In the genomic region with DNA sequence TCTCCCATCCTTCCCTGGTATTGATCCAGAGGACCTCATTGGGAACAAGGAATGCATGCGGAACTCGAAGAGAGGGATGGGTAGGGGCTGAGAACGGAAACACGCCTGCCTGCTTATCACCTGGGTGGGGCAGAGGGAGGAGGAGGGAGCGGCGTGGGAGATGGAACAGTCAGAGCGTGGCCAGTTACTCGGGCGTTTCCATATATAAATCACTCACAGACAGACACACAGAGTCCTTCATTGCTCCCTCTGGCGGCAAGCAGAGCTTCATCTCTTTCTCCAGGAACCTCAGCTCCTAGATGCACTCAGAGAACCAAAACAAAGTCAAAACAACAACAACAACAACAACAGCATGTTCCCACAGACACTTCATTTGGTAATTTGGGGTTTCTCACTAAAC, we compare ENCODE assay signal across 9 mouse cellular contexts. TPM values are rescaled to one million over a fixed set of nuclear protein-coding genes. Genes with fewer than 3 reads are reported as not detected.
DNase-seq lines count a peak whose midpoint lies in the region; ATAC-seq and TF ChIP-seq lines count a peak whose summit lies in the region.
"Had no signal": no experiment of that assay in that cellular context is flagged by ENCODE, and none has a peak within 500 bp of the region (broad histone marks: within the 10 kb centered on the region; RNA-seq: fewer than 3 reads in every experiment).

No protein-coding gene starts in this region.

- H3K4me3 ChIP-seq in ES-Bruce4 (ENCODE audit: low read depth, low read length), result peak overlapping the region; percentile 27; the same call in 1 of the 2 replicates
- no peak overlapping the region for H3K4me3 ChIP-seq in heart, embryonic 12.5 days
- no peak overlapping the region for H3K4me3 ChIP-seq in liver, embryonic 13.5 days (replicated peaks)
- no peak overlapping the region for H3K4me3 ChIP-seq in stomach, postnatal 0 days (ENCODE audit: low read depth, low read length)
- H3K4me3 ChIP-seq in forebrain, embryonic 12.5 days (replicated peaks), result no peak overlapping the region
- H3K4me3 ChIP-seq: midbrain, embryonic 12.5 days had no signal

- no peaks in the 10 kb centered on the region for H3K27me3 ChIP-seq in ES-Bruce4 (ENCODE audit: control insufficient read depth, insufficient read depth, low read length, poor library complexity, severe bottlenecking)
- H3K27me3 ChIP-seq in heart, embryonic 12.5 days (replicated peaks), result no peaks in the 10 kb centered on the region
- H3K27me3 ChIP-seq in liver, embryonic 13.5 days, result peaks cover 14% of the 10 kb centered on the region
- H3K27me3 ChIP-seq in stomach, postnatal 0 days (ENCODE audit: control insufficient read depth, insufficient read depth, low read length), result no peaks in the 10 kb centered on the region
- H3K27me3 ChIP-seq in forebrain, embryonic 12.5 days, result peaks cover 26% of the 10 kb centered on the region

- peaks cover 2% of the 10 kb centered on the region for H3K4me1 ChIP-seq in ES-Bruce4 (ENCODE audit: control insufficient read depth, insufficient read depth, low read length)
- peaks cover 43% of the 10 kb centered on the region for H3K4me1 ChIP-seq in heart, embryonic 12.5 days (replicated peaks)
- peaks cover 24% of the 10 kb centered on the region for H3K4me1 ChIP-seq in liver, embryonic 13.5 days (replicated peaks)
- H3K4me1 ChIP-seq in stomach, postnatal 0 days (replicated peaks; ENCODE audit: control insufficient read depth, insufficient read depth), result peaks cover 5% of the 10 kb centered on the region; the same call in 1 of the 2 replicates
- peaks cover 5% of the 10 kb centered on the region for H3K4me1 ChIP-seq in forebrain, embryonic 12.5 days

- no peak for ATAC-seq in heart, embryonic 12.5 days (ENCODE audit: insufficient number of reproducible peaks, low FRiP score)
- ATAC-seq in liver, embryonic 13.5 days (ENCODE audit: low read depth), result 0 out of 2 replicates have a peak, but pooled peaks have one; percentile 39
- peak; percentile 42 for ATAC-seq in stomach, postnatal 0 days (ENCODE audit: low FRiP score, low TSS enrichment)
- no peak for ATAC-seq in forebrain, embryonic 12.5 days (ENCODE audit: low FRiP score)

- TF ChIP-seq CTCF in ES-Bruce4 (IDR thresholded peaks at IDR 0.05; ENCODE audit: low read depth, low read length), result peak; percentile 24
- peak; percentile 71 for TF ChIP-seq CTCF in stomach, postnatal 0 days (IDR thresholded peaks at IDR 0.05; ENCODE audit: low read depth)

- 7% methylated on average over 10 of the region's 10 CpGs for WGBS in heart, embryonic 12.5 days
- WGBS in liver, embryonic 13.5 days (ENCODE audit: insufficient replicate concordance), result 6% methylated on average over 10 of the region's 10 CpGs
- WGBS in stomach, postnatal 0 days, result 5% methylated on average over 10 of the region's 10 CpGs
- 58% methylated on average over 10 of the region's 10 CpGs for WGBS in forebrain, embryonic 12.5 days

- TF ChIP-seq POLR2A in ES-Bruce4 (IDR thresholded peaks at IDR 0.05; ENCODE audit: insufficient read depth, low read length), result no peak

- DNase-seq in kidney, adult 18-20 months, result peak; percentile 25
- no peak for DNase-seq in kidney, adult 8-10 months
- peak; percentile 54 for DNase-seq in liver, embryonic 13.5 days
- peak; percentile 71 for DNase-seq in stomach, postnatal 0 days (ENCODE audit: low spot score)
- DNase-seq in layer of hippocampus, adult 8-10 months (ENCODE audit: low spot score in 2 of 2), result no peak

- TF ChIP-seq EP300 in ES-Bruce4 (IDR thresholded peaks at IDR 0.05; ENCODE audit: insufficient read depth, low read depth, low read length), result no peak
- TF ChIP-seq EP300 in stomach, postnatal 0 days (optimal IDR thresholded peaks at IDR 0.05), result no peak

- 0 out of 2 replicates have a peak overlapping the region, but pooled peaks have one; percentile 19 for H3K9ac ChIP-seq in ES-Bruce4 (ENCODE audit: low read depth, poor library complexity, severe bottlenecking)
- peak overlapping the region; percentile 32; the same call in 1 of the 2 replicates for H3K9ac ChIP-seq in heart, embryonic 12.5 days
- H3K9ac ChIP-seq in liver, embryonic 13.5 days, result no peak overlapping the region
- H3K9ac ChIP-seq in stomach, postnatal 0 days (ENCODE audit: low read length), result no peak overlapping the region
- H3K9ac ChIP-seq in forebrain, embryonic 12.5 days, result no peak overlapping the region
- H3K9ac ChIP-seq: midbrain, embryonic 12.5 days had no signal

- H3K4me2 ChIP-seq in heart, embryonic 12.5 days, result peak overlapping the region; percentile 51
- H3K4me2 ChIP-seq in liver, embryonic 13.5 days, result peak overlapping the region; percentile 11; the same call in 1 of the 2 replicates
- H3K4me2 ChIP-seq in stomach, postnatal 0 days (replicated peaks; ENCODE audit: low read depth), result no peak overlapping the region
- no peak overlapping the region for H3K4me2 ChIP-seq in forebrain, embryonic 12.5 days
- H3K4me2 ChIP-seq: midbrain, embryonic 12.5 days had no signal

- no peaks in the 10 kb centered on the region for H3K9me3 ChIP-seq in ES-Bruce4 (replicated peaks; ENCODE audit: control insufficient read depth, insufficient read depth, low read length, poor library complexity, severe bottlenecking)
- H3K9me3 ChIP-seq in heart, embryonic 12.5 days (replicated peaks), result no peaks in the 10 kb centered on the region
- no peaks in the 10 kb centered on the region for H3K9me3 ChIP-seq in liver, embryonic 13.5 days (replicated peaks)
- no peaks in the 10 kb centered on the region for H3K9me3 ChIP-seq in stomach, postnatal 0 days (ENCODE audit: control insufficient read depth, low read length)
- no peaks in the 10 kb centered on the region for H3K9me3 ChIP-seq in forebrain, embryonic 12.5 days
- H3K9me3 ChIP-seq: midbrain, embryonic 12.5 days had no signal

- no peaks in the 10 kb centered on the region for H3K36me3 ChIP-seq in ES-Bruce4 (ENCODE audit: control insufficient read depth, insufficient read depth, low read length, poor library complexity, severe bottlenecking)
- no peaks in the 10 kb centered on the region for H3K36me3 ChIP-seq in heart, embryonic 12.5 days
- no peaks in the 10 kb centered on the region for H3K36me3 ChIP-seq in liver, embryonic 13.5 days
- H3K36me3 ChIP-seq in stomach, postnatal 0 days (ENCODE audit: control insufficient read depth, insufficient read depth, low read length), result no peaks in the 10 kb centered on the region
- H3K36me3 ChIP-seq in forebrain, embryonic 12.5 days (replicated peaks), result no peaks in the 10 kb centered on the region
- H3K36me3 ChIP-seq: midbrain, embryonic 12.5 days had no signal

- no peak overlapping the region for H3K27ac ChIP-seq in ES-Bruce4 (ENCODE audit: insufficient read depth, low read length)
- H3K27ac ChIP-seq in heart, embryonic 12.5 days (ENCODE audit: poor library complexity, severe bottlenecking), result 0 out of 2 replicates have a peak overlapping the region, but pooled peaks have one; percentile 1
- H3K27ac ChIP-seq in liver, embryonic 13.5 days, result no peak overlapping the region
- H3K27ac ChIP-seq in stomach, postnatal 0 days (replicated peaks), result no peak overlapping the region
- H3K27ac ChIP-seq in forebrain, embryonic 12.5 days, result no peak overlapping the region
- H3K27ac ChIP-seq: midbrain, embryonic 12.5 days had no signal

RNA-seq across cellular contexts. Expression of a gene that starts 9.5 kb away (rescaled TPM):
- polyA plus RNA-seq in ES-Bruce4 (2011; ENCODE audit: insufficient read depth, insufficient read length, low read depth, missing spikeins), result 0.53 and 1.0 TPM in 2 replicates
- 3,113 and 3,172 TPM in 2 replicates for polyA plus RNA-seq in heart, embryonic 12.5 days (2016; fragmentation: Nextera tagmentation; extraction: Ambion mirVana)
- polyA plus RNA-seq in liver, embryonic 13.5 days (2015; fragmentation: Nextera tagmentation; extraction: Ambion mirVana), result 9.7 and 12.3 TPM in 2 replicates
- polyA plus RNA-seq in stomach, postnatal 0 days (2015; fragmentation: Nextera tagmentation; extraction: Ambion mirVana), result 4.2 and 6.8 TPM in 2 replicates
- total RNA-seq in layer of hippocampus, adult 8-10 months (2022), result 1 to 10 TPM; 1.5 to 4.1 (median 2.9) TPM
- 0.85 and 1.4 TPM in 2 replicates for polyA plus RNA-seq in forebrain, embryonic 12.5 days (2016; fragmentation: Nextera tagmentation; extraction: Ambion mirVana)

RNA-seq across cellular contexts. Expression of a gene that starts 22.8 kb away (rescaled TPM):
- 88.1 and 98.9 TPM in 2 replicates for polyA plus RNA-seq in ES-Bruce4 (2011; ENCODE audit: insufficient read depth, insufficient read length, low read depth, missing spikeins)
- polyA plus RNA-seq in heart, embryonic 12.5 days (2016; fragmentation: Nextera tagmentation; extraction: Ambion mirVana), result 73.0 and 74.1 TPM in 2 replicates
- 5.7 and 7.1 TPM in 2 replicates for polyA plus RNA-seq in liver, embryonic 13.5 days (2015; fragmentation: Nextera tagmentation; extraction: Ambion mirVana)
- polyA plus RNA-seq in stomach, postnatal 0 days (2015; fragmentation: Nextera tagmentation; extraction: Ambion mirVana), result 91.1 and 92.2 TPM in 2 replicates
- 10 to 100 TPM; 12.4 to 15.9 (median 15.0) TPM for total RNA-seq in layer of hippocampus, adult 8-10 months (2022)
- 14.8 and 16.9 TPM in 2 replicates for polyA plus RNA-seq in forebrain, embryonic 12.5 days (2016; fragmentation: Nextera tagmentation; extraction: Ambion mirVana)

RNA-seq across cellular contexts. Expression of a gene that starts 29.7 kb away (rescaled TPM):
- 20.5 and 25.1 TPM in 2 replicates for polyA plus RNA-seq in ES-Bruce4 (2011; ENCODE audit: insufficient read depth, insufficient read length, low read depth, missing spikeins)
- polyA plus RNA-seq in heart, embryonic 12.5 days (2016; fragmentation: Nextera tagmentation; extraction: Ambion mirVana), result 3.0 and 3.3 TPM in 2 replicates
- polyA plus RNA-seq in liver, embryonic 13.5 days (2015; fragmentation: Nextera tagmentation; extraction: Ambion mirVana), result 0.16 and 0.68 TPM in 2 replicates
- 128 and 140 TPM in 2 replicates for polyA plus RNA-seq in stomach, postnatal 0 days (2015; fragmentation: Nextera tagmentation; extraction: Ambion mirVana)
- 1 to 10 TPM; 1.0 to 2.0 (median 1.0) TPM for total RNA-seq in layer of hippocampus, adult 8-10 months (2022)
- 0.84 and 0.87 TPM in 2 replicates for polyA plus RNA-seq in forebrain, embryonic 12.5 days (2016; fragmentation: Nextera tagmentation; extraction: Ambion mirVana)

RNA-seq across cellular contexts. Expression of a gene that starts 47.4 kb away (rescaled TPM):
- polyA plus RNA-seq in ES-Bruce4 (2011; ENCODE audit: insufficient read depth, insufficient read length, low read depth, missing spikeins), result 1.2 and 1.6 TPM in 2 replicates
- 5,319 and 5,490 TPM in 2 replicates for polyA plus RNA-seq in heart, embryonic 12.5 days (2016; fragmentation: Nextera tagmentation; extraction: Ambion mirVana)
- polyA plus RNA-seq in liver, embryonic 13.5 days (2015; fragmentation: Nextera tagmentation; extraction: Ambion mirVana), result 4.3 and 19.2 TPM in 2 replicates
- 36.4 and 39.9 TPM in 2 replicates for polyA plus RNA-seq in stomach, postnatal 0 days (2015; fragmentation: Nextera tagmentation; extraction: Ambion mirVana)
- 1 to 10 TPM; 2.7 to 6.2 (median 3.1) TPM for total RNA-seq in layer of hippocampus, adult 8-10 months (2022)
- polyA plus RNA-seq in forebrain, embryonic 12.5 days (2016; fragmentation: Nextera tagmentation; extraction: Ambion mirVana), result 1.5 TPM in 2 replicates

Comparison
In these comparisons a context has a peak if more than half of its experiments do, and no peak if none do; other contexts are left out.
1. DNase-seq: peak in kidney, adult 18-20 months (single experiment), liver, embryonic 13.5 days (single experiment) and stomach, postnatal 0 days (single experiment); none in kidney, adult 8-10 months (0 of 2) and layer of hippocampus, adult 8-10 months (0 of 2).
2. H3K9ac ChIP-seq: peak in ES-Bruce4 (single experiment) and heart, embryonic 12.5 days (single experiment); none in liver, embryonic 13.5 days (single experiment), stomach, postnatal 0 days (single experiment) and forebrain, embryonic 12.5 days (single experiment).
3. ATAC-seq: peak in liver, embryonic 13.5 days (single experiment) and stomach, postnatal 0 days (single experiment); none in heart, embryonic 12.5 days (single experiment) and forebrain, embryonic 12.5 days (single experiment).
4. H3K4me2 ChIP-seq: peak in heart, embryonic 12.5 days (single experiment) and liver, embryonic 13.5 days (single experiment); none in stomach, postnatal 0 days (single experiment) and forebrain, embryonic 12.5 days (single experiment).
5. RNA of a gene that starts 9.5 kb away (polyA plus RNA-seq): 3,113 to 3,172 TPM in heart, embryonic 12.5 days; 9.7 to 12.3 TPM in liver, embryonic 13.5 days, 4.2 to 6.8 TPM in stomach, postnatal 0 days, 0.85 to 1.4 TPM in forebrain, embryonic 12.5 days and 0.53 to 1.0 TPM in ES-Bruce4; every median in the first group is over 100 times any median in the second.